Mouse (Mus musculus) liver, adult 10 weeks (tissue): ENCODE results near the gene Vmn1r176. TPM values are rescaled to one million over a fixed set of nuclear protein-coding genes. Genes with fewer than 3 reads are reported as not detected.

ENCODE experiments used
- polyA plus RNA-seq: library from polyadenylated mRNA; stranded (reverse); fragments of 350-450 nt; fragmentation: Illumina TruSeq; extraction: RNeasy Lipid Tissue Mini Kit (QIAGEN cat#74804); gene quantifications from one replicate; pipeline ENCODE4 v1.2.3, GENCODE M21; 2014; ENCODE audit warnings: low read depth, low replicate concordance

The Vmn1r176 gene
- polyA plus RNA-seq, result not detected

GRCm38 (mm10) chr7:23837272-23837671, at the start of gene Vmn1r176:
Gene Vmn1r176, minus strand, starts transcription at chr7:23837372.

GRCm38 (mm10) chr7:23866349-23866748, 29.2 kb upstream of the Vmn1r176 start, which contains the start of gene Vmn1r177:
Gene Vmn1r177, minus strand, starts transcription at chr7:23866449.

DNA sequence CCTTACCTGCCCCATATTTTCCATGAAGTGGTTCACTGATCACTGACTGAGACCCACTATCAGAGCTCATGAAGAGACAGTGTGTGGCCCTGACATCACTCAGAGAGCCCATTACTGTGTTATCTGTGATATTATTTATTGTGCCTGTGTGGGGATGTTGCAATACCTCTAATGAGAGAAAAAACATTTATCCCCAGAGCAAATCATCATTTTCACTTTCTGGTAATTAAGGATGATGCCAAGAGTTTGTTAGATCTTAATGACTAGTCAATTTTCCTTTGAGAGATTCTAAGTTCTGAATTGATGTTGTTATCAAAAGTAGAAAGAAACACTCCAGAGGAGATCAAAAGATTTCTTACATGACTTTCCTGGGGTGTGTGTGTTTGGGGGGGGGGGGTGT, 26.6 kb downstream of the Vmn1r176 start, which contains the start of gene Vmn1r175:
Gene Vmn1r175, minus strand, starts transcription at position 101 of the 400 bp plus-strand sequence.

Other genes with a start within 250 kb of the Vmn1r176 start
- gene Vmn1r170, start 231.2 kb downstream of the Vmn1r176 start, polyA plus RNA-seq, result not detected
- gene Vmn1r171, start 206.7 kb downstream of the Vmn1r176 start, polyA plus RNA-seq, result not detected
- gene Vmn1r172, start 179.1 kb downstream of the Vmn1r176 start, polyA plus RNA-seq, result not detected
- gene Vmn1r173, start 136.7 kb downstream of the Vmn1r176 start, polyA plus RNA-seq, result not detected
- gene Vmn1r174, start 85.1 kb downstream of the Vmn1r176 start, polyA plus RNA-seq, result not detected
- gene Vmn1r175, start 26.7 kb downstream of the Vmn1r176 start, polyA plus RNA-seq, result not detected
- not detected for gene Vmn1r177, start 29.1 kb upstream of the Vmn1r176 start, polyA plus RNA-seq
- not detected for gene Vmn1r178, start 54.6 kb upstream of the Vmn1r176 start, polyA plus RNA-seq
- gene Vmn1r179, start 89.6 kb upstream of the Vmn1r176 start, polyA plus RNA-seq, result not detected
- gene Vmn1r180, start 113.3 kb upstream of the Vmn1r176 start, polyA plus RNA-seq, result not detected
- not detected for gene Vmn1r181, start 137.2 kb upstream of the Vmn1r176 start, polyA plus RNA-seq
- gene V1rd19, start 164.3 kb upstream of the Vmn1r176 start, polyA plus RNA-seq, result not detected
- not detected for gene Vmn1r183, start 215.9 kb upstream of the Vmn1r176 start, polyA plus RNA-seq
- gene Zfp180, start 244.6 kb upstream of the Vmn1r176 start, polyA plus RNA-seq, result 5.3 TPM